ENCODE assay signal across 28 mouse cellular contexts in the genomic region with DNA sequence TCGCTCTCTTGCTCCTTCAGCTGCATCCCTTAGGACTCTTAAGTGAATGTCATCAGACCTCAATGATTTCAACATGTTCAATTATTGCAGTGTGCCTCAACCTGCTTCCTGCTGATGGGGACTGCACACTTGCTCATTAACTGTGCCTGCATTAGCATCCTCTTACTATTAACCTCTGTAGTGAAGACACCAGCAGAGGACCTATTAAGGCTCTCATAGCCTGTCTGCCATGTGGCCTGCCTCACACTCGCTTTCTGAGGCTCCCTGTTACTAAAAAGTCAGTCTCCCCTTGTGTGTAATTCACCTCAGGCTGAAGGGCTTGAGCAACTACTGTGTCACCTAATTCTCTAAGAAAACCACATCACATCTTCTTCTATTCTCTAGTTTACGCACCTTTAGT.
DNase-seq lines count a peak whose midpoint lies in the region; ATAC-seq lines count a peak whose summit lies in the region.
"Had no signal": no experiment of that assay in that cellular context is flagged by ENCODE, and none has a peak within 500 bp of the region (broad histone marks: within the 10 kb centered on the region; RNA-seq: fewer than 3 reads in every experiment).

No protein-coding gene starts in this region.

- no peaks in the 10 kb centered on the region for H3K9me3 ChIP-seq in forebrain, embryonic 16.5 days (ENCODE audit: control insufficient read depth, low read length)
- no peaks in the 10 kb centered on the region for H3K9me3 ChIP-seq in forebrain, embryonic 10.5 days
- no peaks in the 10 kb centered on the region for H3K9me3 ChIP-seq in hindbrain, embryonic 16.5 days (ENCODE audit: control insufficient read depth, low read length)
- H3K9me3 ChIP-seq in hindbrain, embryonic 12.5 days (replicated peaks), result no peaks in the 10 kb centered on the region
- H3K9me3 ChIP-seq in midbrain, embryonic 11.5 days (ENCODE audit: control insufficient read depth, low read length), result no peaks in the 10 kb centered on the region
- H3K9me3 ChIP-seq in midbrain, embryonic 10.5 days (replicated peaks), result no peaks in the 10 kb centered on the region
- H3K9me3 ChIP-seq in neural tube, embryonic 14.5 days (ENCODE audit: control insufficient read depth, low read length), result no peaks in the 10 kb centered on the region
- H3K9me3 ChIP-seq: embryonic facial prominence, embryonic 12.5 days; embryonic facial prominence, embryonic 15.5 days; forebrain, embryonic 13.5 days; heart, embryonic 12.5 days; heart, embryonic 15.5 days; hindbrain, embryonic 10.5 days; intestine, embryonic 15.5 days had no signal

- no peaks in the 10 kb centered on the region for H3K27me3 ChIP-seq in forebrain, embryonic 16.5 days (replicated peaks; ENCODE audit: control insufficient read depth, insufficient read depth, low read length)
- H3K27me3 ChIP-seq in forebrain, embryonic 10.5 days (ENCODE audit: poor library complexity, severe bottlenecking), result no peaks in the 10 kb centered on the region
- H3K27me3 ChIP-seq in hindbrain, embryonic 16.5 days (replicated peaks; ENCODE audit: control insufficient read depth, insufficient read depth, low read length), result no peaks in the 10 kb centered on the region
- no peaks in the 10 kb centered on the region for H3K27me3 ChIP-seq in hindbrain, embryonic 12.5 days
- no peaks in the 10 kb centered on the region for H3K27me3 ChIP-seq in midbrain, embryonic 11.5 days (ENCODE audit: control insufficient read depth, insufficient read depth, low read length)
- no peaks in the 10 kb centered on the region for H3K27me3 ChIP-seq in midbrain, embryonic 10.5 days (ENCODE audit: low read depth, poor library complexity, severe bottlenecking)
- H3K27me3 ChIP-seq in neural tube, embryonic 14.5 days (ENCODE audit: control insufficient read depth, insufficient read depth, low read length), result no peaks in the 10 kb centered on the region
- H3K27me3 ChIP-seq: CH12.LX; embryonic facial prominence, embryonic 12.5 days; embryonic facial prominence, embryonic 15.5 days; forebrain, embryonic 13.5 days; heart, embryonic 12.5 days; heart, embryonic 15.5 days; intestine, embryonic 15.5 days; Patski had no signal

- DNase-seq in forebrain, embryonic 10.5 days (ENCODE audit: extremely low spot score, low spot score), result no peak
- DNase-seq in midbrain, embryonic 11.5 days (ENCODE audit: low spot score, missing footprints), result peak; percentile 59
- DNase-seq in midbrain, embryonic 10.5 days (ENCODE audit: low spot score), result no peak
- no peak for DNase-seq in neural tube, embryonic 10.5 days (ENCODE audit: extremely low spot score, low spot score)
- DNase-seq: adrenal gland, postnatal 10 days; adrenal gland, postnatal 36 days; B cell, adult 2 months; cerebellum, adult 11 months; cerebellum, adult 9-11 months; gastrocnemius, postnatal 10 days; gastrocnemius, postnatal 36 days; heart, postnatal 10 days; heart, postnatal 36 days; kidney, adult 11 months had no signal

- ATAC-seq in forebrain, embryonic 16.5 days, result no peak
- ATAC-seq in hindbrain, embryonic 16.5 days, result peak; percentile 40; the same call in 1 of the 2 replicates
- ATAC-seq in hindbrain, embryonic 12.5 days (ENCODE audit: low FRiP score), result no peak
- no peak for ATAC-seq in midbrain, embryonic 11.5 days (ENCODE audit: low FRiP score)
- peak; percentile 63; the same call in 1 of the 2 replicates for ATAC-seq in neural tube, embryonic 14.5 days (ENCODE audit: low read depth)
- ATAC-seq: forebrain, embryonic 13.5 days; intestine, embryonic 15.5 days; Patski had no signal

- H3K36me3 ChIP-seq in forebrain, embryonic 16.5 days (ENCODE audit: control insufficient read depth, insufficient read depth), result no peaks in the 10 kb centered on the region
- H3K36me3 ChIP-seq in forebrain, embryonic 10.5 days (replicated peaks), result no peaks in the 10 kb centered on the region
- H3K36me3 ChIP-seq in hindbrain, embryonic 16.5 days (ENCODE audit: control insufficient read depth, insufficient read depth, low read length), result no peaks in the 10 kb centered on the region
- no peaks in the 10 kb centered on the region for H3K36me3 ChIP-seq in hindbrain, embryonic 12.5 days
- H3K36me3 ChIP-seq in midbrain, embryonic 11.5 days (ENCODE audit: control insufficient read depth, insufficient read depth, low read length), result no peaks in the 10 kb centered on the region
- H3K36me3 ChIP-seq in midbrain, embryonic 10.5 days, result no peaks in the 10 kb centered on the region
- no peaks in the 10 kb centered on the region for H3K36me3 ChIP-seq in neural tube, embryonic 14.5 days (ENCODE audit: control insufficient read depth, insufficient read depth, low read length)
- H3K36me3 ChIP-seq: embryonic facial prominence, embryonic 12.5 days; embryonic facial prominence, embryonic 15.5 days; G1E; heart, embryonic 12.5 days; heart, embryonic 15.5 days; hindbrain, embryonic 10.5 days; intestine, embryonic 15.5 days had no signal

- H3K4me3 ChIP-seq in forebrain, embryonic 16.5 days (replicated peaks; ENCODE audit: low read length), result no peak overlapping the region
- H3K4me3 ChIP-seq in forebrain, embryonic 10.5 days, result no peak overlapping the region
- H3K4me3 ChIP-seq in hindbrain, embryonic 16.5 days (ENCODE audit: low read length), result no peak overlapping the region
- H3K4me3 ChIP-seq in hindbrain, embryonic 12.5 days, result no peak overlapping the region
- H3K4me3 ChIP-seq in midbrain, embryonic 11.5 days (ENCODE audit: low read depth, low read length), result no peak overlapping the region
- H3K4me3 ChIP-seq in midbrain, embryonic 10.5 days, result no peak overlapping the region
- H3K4me3 ChIP-seq in neural tube, embryonic 14.5 days (ENCODE audit: low read depth, low read length), result no peak overlapping the region
- H3K4me3 ChIP-seq: embryonic facial prominence, embryonic 12.5 days; embryonic facial prominence, embryonic 15.5 days; forebrain, embryonic 13.5 days; heart, embryonic 12.5 days; heart, embryonic 15.5 days; hindbrain, embryonic 10.5 days; intestine, embryonic 15.5 days had no signal

- H3K4me1 ChIP-seq in forebrain, embryonic 16.5 days (replicated peaks; ENCODE audit: control insufficient read depth, insufficient read depth, low read length), result no peaks in the 10 kb centered on the region
- H3K4me1 ChIP-seq in forebrain, embryonic 10.5 days, result no peaks in the 10 kb centered on the region
- H3K4me1 ChIP-seq in hindbrain, embryonic 16.5 days (ENCODE audit: control insufficient read depth, insufficient read depth, low read depth, low read length), result peaks cover 6% of the 10 kb centered on the region
- no peaks in the 10 kb centered on the region; the same call in 1 of the 2 replicates for H3K4me1 ChIP-seq in hindbrain, embryonic 12.5 days
- no peaks in the 10 kb centered on the region for H3K4me1 ChIP-seq in midbrain, embryonic 11.5 days (ENCODE audit: control insufficient read depth, insufficient read depth, low read length)
- H3K4me1 ChIP-seq in midbrain, embryonic 10.5 days, result no peaks in the 10 kb centered on the region
- H3K4me1 ChIP-seq in neural tube, embryonic 14.5 days (ENCODE audit: control insufficient read depth, insufficient read depth, low read length), result 0 out of 2 replicates have a peak, but pooled peaks cover 9% of the 10 kb centered on the region
- H3K4me1 ChIP-seq: embryonic facial prominence, embryonic 12.5 days; embryonic facial prominence, embryonic 15.5 days; forebrain, embryonic 13.5 days; heart, embryonic 12.5 days; heart, embryonic 15.5 days; hindbrain, embryonic 10.5 days; intestine, embryonic 15.5 days had no signal

- 78% methylated on average over 3 of the region's 3 CpGs for WGBS in forebrain, embryonic 16.5 days
- WGBS in forebrain, embryonic 10.5 days, result 90% methylated on average over 3 of the region's 3 CpGs
- WGBS in hindbrain, embryonic 16.5 days, result 68% methylated on average over 3 of the region's 3 CpGs
- 81% methylated on average over 3 of the region's 3 CpGs for WGBS in hindbrain, embryonic 12.5 days
- 89% methylated on average over 3 of the region's 3 CpGs for WGBS in midbrain, embryonic 11.5 days
- WGBS in midbrain, embryonic 10.5 days, result 93% methylated on average over 3 of the region's 3 CpGs
- 65% methylated on average over 3 of the region's 3 CpGs for WGBS in neural tube, embryonic 14.5 days

- H3K4me2 ChIP-seq in forebrain, embryonic 16.5 days (ENCODE audit: low read length), result no peak overlapping the region
- H3K4me2 ChIP-seq in hindbrain, embryonic 16.5 days (ENCODE audit: low read length), result no peak overlapping the region
- H3K4me2 ChIP-seq in hindbrain, embryonic 12.5 days (replicated peaks), result no peak overlapping the region
- no peak overlapping the region for H3K4me2 ChIP-seq in midbrain, embryonic 11.5 days
- no peak overlapping the region for H3K4me2 ChIP-seq in neural tube, embryonic 14.5 days (ENCODE audit: low read depth, low read length)
- H3K4me2 ChIP-seq: embryonic facial prominence, embryonic 12.5 days; embryonic facial prominence, embryonic 15.5 days; forebrain, embryonic 13.5 days; heart, embryonic 12.5 days; heart, embryonic 15.5 days; intestine, embryonic 15.5 days had no signal

- H3K9ac ChIP-seq in forebrain, embryonic 16.5 days (replicated peaks; ENCODE audit: low read depth, low read length), result 0 out of 2 replicates have a peak overlapping the region, but pooled peaks have one; percentile 4
- H3K9ac ChIP-seq in hindbrain, embryonic 16.5 days (ENCODE audit: low read depth, low read length), result no peak overlapping the region
- no peak overlapping the region for H3K9ac ChIP-seq in hindbrain, embryonic 12.5 days
- no peak overlapping the region for H3K9ac ChIP-seq in midbrain, embryonic 11.5 days (ENCODE audit: low read length)
- no peak overlapping the region for H3K9ac ChIP-seq in neural tube, embryonic 14.5 days (replicated peaks; ENCODE audit: low read depth, low read length)
- H3K9ac ChIP-seq: embryonic facial prominence, embryonic 12.5 days; embryonic facial prominence, embryonic 15.5 days; forebrain, embryonic 13.5 days; heart, embryonic 12.5 days; heart, embryonic 15.5 days; intestine, embryonic 15.5 days had no signal

- H3K27ac ChIP-seq in forebrain, embryonic 16.5 days (ENCODE audit: low read length), result no peak overlapping the region
- H3K27ac ChIP-seq in forebrain, embryonic 10.5 days, result no peak overlapping the region
- H3K27ac ChIP-seq in hindbrain, embryonic 16.5 days (ENCODE audit: low read depth, low read length), result no peak overlapping the region
- no peak overlapping the region for H3K27ac ChIP-seq in hindbrain, embryonic 12.5 days
- H3K27ac ChIP-seq in midbrain, embryonic 11.5 days (ENCODE audit: low read depth, low read length), result no peak overlapping the region
- H3K27ac ChIP-seq in midbrain, embryonic 10.5 days (replicated peaks), result no peak overlapping the region
- H3K27ac ChIP-seq in neural tube, embryonic 14.5 days (ENCODE audit: low read depth, low read length), result no peak overlapping the region
- H3K27ac ChIP-seq: embryonic facial prominence, embryonic 12.5 days; embryonic facial prominence, embryonic 15.5 days; forebrain, embryonic 13.5 days; heart, embryonic 15.5 days; hindbrain, embryonic 10.5 days; intestine, embryonic 15.5 days had no signal

Comparison
In these comparisons a context has a peak if more than half of its experiments do, and no peak if none do; other contexts are left out.
1. ATAC-seq: peak in hindbrain, embryonic 16.5 days (single experiment) and neural tube, embryonic 14.5 days (single experiment); none in forebrain, embryonic 16.5 days (single experiment), hindbrain, embryonic 12.5 days (single experiment) and midbrain, embryonic 11.5 days (single experiment).